Mouse (Mus musculus): ENCODE data around the gene Zfp993. TPM values are rescaled to one million over a fixed set of nuclear protein-coding genes. Genes with fewer than 3 reads are reported as not detected.

Zfp993 gene
- polyA plus RNA-seq (2017; shearing (Covaris generic)): 6.9 TPM

DNA sequence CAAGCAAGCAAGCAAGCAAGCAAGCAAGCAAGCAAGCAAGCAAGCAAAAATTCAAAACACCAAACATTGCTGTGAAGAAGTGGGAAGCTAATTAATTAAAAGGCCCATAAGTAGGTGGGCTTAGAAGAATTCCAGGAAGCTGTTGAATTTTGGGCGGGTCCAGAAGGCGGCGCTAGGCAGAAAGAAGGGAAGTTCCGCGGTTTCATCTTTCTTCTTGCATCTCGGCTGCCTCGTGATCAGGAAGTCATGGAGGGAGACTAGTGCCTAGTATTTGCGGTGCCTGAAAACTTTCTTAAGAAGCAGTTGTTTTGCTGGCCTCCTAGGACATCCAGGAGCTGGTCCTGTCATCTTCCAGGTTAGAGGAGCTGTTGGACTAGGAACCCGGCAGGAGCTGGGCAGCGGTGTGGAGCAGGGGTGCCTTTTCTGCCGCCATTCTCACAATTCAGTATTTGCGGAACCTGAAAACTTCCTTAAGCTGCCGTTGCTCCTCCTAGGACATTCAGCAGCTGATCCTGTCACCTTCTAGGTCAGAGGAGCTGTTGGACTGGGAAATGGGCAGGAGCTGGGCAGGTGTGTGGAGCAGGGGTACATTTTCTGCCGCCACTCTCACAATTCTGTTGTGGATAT, at the start of gene Zfp993:
Zfp993 (plus strand) TSS at position 188 of the 627 bp plus-strand sequence.

Other genes with a start within 250 kb of the Zfp993 start
- 4.4 TPM for gene Zfp992, start 161.9 kb upstream of the Zfp993 start, polyA plus RNA-seq (2017; shearing (Covaris generic))
- gene Zfp981, start 108.9 kb upstream of the Zfp993 start, polyA plus RNA-seq (2017; shearing (Covaris generic)): not detected

Measured in CD4-positive, CD25-positive, alpha-beta regulatory T cell, adult 9 weeks (primary cell).